Mouse (Mus musculus): ENCODE results near the gene Il5ra. TPM values are rescaled to one million over a fixed set of nuclear protein-coding genes. Genes with fewer than 3 reads are reported as not detected.

Il5ra gene
- not detected in 2 replicates for polyA plus RNA-seq (2015; fragmentation: Nextera tagmentation; extraction: Ambion mirVana)

- Histone ChIP-seq H3K4me3 (no peak within 1 kb of the TSS), H3K36me3 (no peaks in the 10 kb centered on the region), H3K27me3 (peaks cover 4% of the 10 kb centered on the region; the same call in 1 of the 2 replicates), H3K9me3 (no peaks in the 10 kb centered on the region), H3K9ac (no peak within 1 kb of the TSS), H3K4me2 (replicated peaks) (no peak within 1 kb of the TSS), H3K4me1 (no peaks in the 10 kb centered on the region), H3K27ac (no peak within 1 kb of the TSS)
- 76% methylated on average over 6 of the region's 6 CpGs for WGBS
- ATAC-seq (ENCODE audit: low FRiP score, low read depth), result no peak
Observed at GRCm38 (mm10) chr6:106748887-106749388, at the start of gene Il5ra. Gene Il5ra, minus strand, starts transcription at chr6:106749037.

- ATAC-seq (ENCODE audit: low FRiP score, low read depth), result no peak
- WGBS, result 88% methylated on average over 13 of the region's 13 CpGs
- H3K4me2 ChIP-seq (replicated peaks), result no peak overlapping the region
- no peaks in the 10 kb centered on the region for H3K27me3 ChIP-seq
- H3K4me3 ChIP-seq, result no peak overlapping the region
- H3K36me3 ChIP-seq, result peaks cover 37% of the 10 kb centered on the region
- H3K9me3 ChIP-seq, result no peaks in the 10 kb centered on the region
- H3K9ac ChIP-seq, result no peak overlapping the region
- H3K4me1 ChIP-seq, result peaks cover 10% of the 10 kb centered on the region
- H3K27ac ChIP-seq, result no peak overlapping the region
Observed at GRCm38 (mm10) chr6:106794094-106794814, 45.4 kb upstream of the Il5ra start.

DNA sequence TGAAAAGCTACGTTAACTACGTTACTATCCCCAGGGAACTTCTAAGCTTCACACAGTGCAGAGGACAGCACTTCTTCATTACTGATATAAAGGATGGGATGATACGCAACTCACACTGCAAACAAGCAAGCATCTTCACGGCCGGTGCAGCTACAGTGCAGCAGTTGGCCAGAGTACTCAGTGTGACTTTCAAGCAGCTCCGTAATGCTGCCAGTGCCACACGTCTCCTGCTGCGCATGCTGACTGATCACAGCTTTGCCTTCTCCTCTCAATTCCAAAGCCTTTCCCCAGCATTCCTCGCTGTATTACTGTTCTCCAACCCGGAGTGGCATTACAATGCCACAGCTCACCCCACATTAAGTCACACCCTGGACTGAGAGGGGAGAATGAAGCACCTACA lies 44.8 kb upstream of the Il5ra start:
- H3K36me3 ChIP-seq, result peaks cover 43% of the 10 kb centered on the region
- no peaks in the 10 kb centered on the region for H3K27me3 ChIP-seq
- no peak overlapping the region for H3K27ac ChIP-seq
- ATAC-seq (ENCODE audit: low FRiP score, low read depth), result no peak
- H3K9me3 ChIP-seq, result no peaks in the 10 kb centered on the region
- no peak overlapping the region for H3K4me3 ChIP-seq
- WGBS, result 94% methylated on average over 10 of the region's 10 CpGs
- peaks cover 4% of the 10 kb centered on the region for H3K4me1 ChIP-seq
- H3K4me2 ChIP-seq (replicated peaks), result no peak overlapping the region
- H3K9ac ChIP-seq, result no peak overlapping the region

DNA sequence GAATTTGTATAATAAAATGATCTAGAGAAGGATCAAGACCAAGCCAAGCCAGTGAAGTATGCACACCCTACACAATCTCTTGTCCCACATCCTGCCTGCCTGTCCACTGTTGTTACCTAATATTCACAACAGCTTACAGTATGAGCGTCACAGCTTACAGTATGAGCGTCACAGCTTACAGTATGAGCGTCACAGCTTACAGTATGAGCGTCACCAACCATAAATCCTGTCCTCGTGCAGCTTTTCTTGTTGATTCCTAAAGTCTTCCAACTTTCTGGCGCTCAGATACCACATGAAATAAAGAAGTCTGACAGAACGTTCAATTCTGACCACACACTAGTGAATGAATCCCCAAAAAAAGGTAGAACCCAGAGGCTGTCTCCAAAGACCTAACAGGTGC lies 44.3 kb upstream of the Il5ra start:
- Histone ChIP-seq H3K4me2 (replicated peaks) (no peak overlapping the region), H3K4me3 (no peak overlapping the region), H3K9me3 (no peaks in the 10 kb centered on the region), H3K27me3 (no peaks in the 10 kb centered on the region), H3K36me3 (peaks cover 48% of the 10 kb centered on the region), H3K27ac (no peak overlapping the region), H3K4me1 (no peaks in the 10 kb centered on the region), H3K9ac (no peak overlapping the region)
- 92% methylated on average over 7 of the region's 7 CpGs for WGBS
- no peak for ATAC-seq (ENCODE audit: low FRiP score, low read depth)

DNA sequence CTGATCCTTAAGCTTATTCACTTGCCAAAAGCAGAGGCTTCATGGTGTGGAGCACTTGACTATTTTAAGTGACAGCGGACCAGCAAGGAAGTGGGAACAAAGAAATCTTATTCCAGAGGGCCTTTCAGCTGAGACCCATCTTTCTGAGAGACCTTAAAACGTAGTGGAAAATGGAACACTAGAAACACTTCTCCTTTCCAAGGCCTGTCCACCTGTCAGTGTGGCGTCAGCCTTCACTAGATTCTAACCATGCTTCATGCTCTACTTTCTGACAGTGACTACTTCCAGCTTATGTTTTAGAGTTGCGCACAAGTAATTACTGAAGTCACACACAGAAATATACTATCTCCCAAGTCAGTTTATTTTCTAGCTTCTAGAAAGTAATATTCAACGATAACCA lies 43.6 kb upstream of the Il5ra start:
- WGBS, result 92% methylated on average over 5 of the region's 5 CpGs
- H3K9ac ChIP-seq, result no peak overlapping the region
- H3K36me3 ChIP-seq, result peaks cover 54% of the 10 kb centered on the region
- no peaks in the 10 kb centered on the region for H3K4me1 ChIP-seq
- no peak for ATAC-seq (ENCODE audit: low FRiP score, low read depth)
- H3K4me2 ChIP-seq (replicated peaks), result no peak overlapping the region
- no peak overlapping the region for H3K27ac ChIP-seq
- no peak overlapping the region for H3K4me3 ChIP-seq
- H3K27me3 ChIP-seq, result no peaks in the 10 kb centered on the region
- H3K9me3 ChIP-seq, result no peaks in the 10 kb centered on the region

- Histone ChIP-seq H3K36me3 (peaks cover 61% of the 10 kb centered on the region), H3K4me3 (no peak overlapping the region), H3K4me2 (replicated peaks) (no peak overlapping the region), H3K27ac (no peak overlapping the region), H3K9me3 (no peaks in the 10 kb centered on the region), H3K27me3 (no peaks in the 10 kb centered on the region), H3K4me1 (no peaks in the 10 kb centered on the region), H3K9ac (no peak overlapping the region)
- no peak for ATAC-seq (ENCODE audit: low FRiP score, low read depth)
- WGBS, result 94% methylated on average over 8 of the region's 8 CpGs
Observed at GRCm38 (mm10) chr6:106791429-106791828, 42.6 kb upstream of the Il5ra start.

GRCm38 (mm10) chr6:106787138-106787537 lies 38.3 kb upstream of the Il5ra start:
- ATAC-seq (ENCODE audit: low FRiP score, low read depth), result no peak
- Histone ChIP-seq H3K36me3 (peaks cover 54% of the 10 kb centered on the region), H3K4me1 (no peaks in the 10 kb centered on the region), H3K9ac (no peak overlapping the region), H3K9me3 (no peaks in the 10 kb centered on the region), H3K4me2 (replicated peaks) (no peak overlapping the region), H3K27ac (no peak overlapping the region), H3K4me3 (no peak overlapping the region), H3K27me3 (no peaks in the 10 kb centered on the region)
- WGBS, result 88% methylated on average over 3 of the region's 3 CpGs

GRCm38 (mm10) chr6:106770046-106770445 lies 21.2 kb upstream of the Il5ra start:
- peak overlapping the region; percentile 86 for H3K4me3 ChIP-seq
- peaks cover 11% of the 10 kb centered on the region for H3K4me1 ChIP-seq
- H3K4me2 ChIP-seq (replicated peaks), result peak overlapping the region; percentile 97
- H3K9me3 ChIP-seq, result no peaks in the 10 kb centered on the region
- no peak overlapping the region for H3K27ac ChIP-seq
- 40% methylated on average over 4 of the region's 4 CpGs for WGBS
- peaks cover 29% of the 10 kb centered on the region for H3K36me3 ChIP-seq
- peak overlapping the region; percentile 76 for H3K9ac ChIP-seq
- no peaks in the 10 kb centered on the region; the same call in 1 of the 2 replicates for H3K27me3 ChIP-seq
- ATAC-seq (ENCODE audit: low FRiP score, low read depth), result no peak

DNA sequence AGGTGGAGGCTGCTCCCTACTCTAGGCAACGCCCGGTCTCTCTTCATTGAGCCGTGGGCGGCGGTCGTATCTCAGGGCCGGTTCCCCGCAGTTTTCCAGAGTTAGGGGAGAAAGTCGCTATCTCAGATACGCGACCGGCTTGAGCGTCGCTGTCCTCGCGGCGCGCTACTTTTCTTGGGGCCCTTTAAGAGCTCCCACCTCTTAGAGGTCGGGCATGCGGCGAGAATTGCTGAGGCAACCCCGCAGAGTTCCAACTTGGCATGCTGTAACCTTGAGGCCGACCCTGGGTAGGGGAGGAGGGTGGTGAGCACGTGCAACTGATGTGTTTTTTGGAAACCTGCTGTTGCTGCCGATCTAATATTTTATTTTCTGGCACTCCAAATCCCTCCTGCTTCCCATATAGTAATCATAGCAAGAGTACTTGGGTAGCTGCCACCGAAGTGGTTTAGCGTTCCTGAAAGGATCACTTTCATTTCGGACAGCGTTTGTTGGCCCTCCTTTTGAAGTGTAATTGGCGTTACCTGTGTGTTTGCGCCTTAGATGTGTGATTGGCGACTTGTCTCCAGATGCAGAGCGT lies 20.5 kb upstream of the Il5ra start:
- WGBS, result 1% methylated on average over 33 of the region's 33 CpGs
- peak; percentile 82 for ATAC-seq (ENCODE audit: low FRiP score, low read depth)
- peak overlapping the region; percentile 97 for H3K4me2 ChIP-seq (replicated peaks)
- H3K9ac ChIP-seq, result peak overlapping the region; percentile 76
- peaks cover 25% of the 10 kb centered on the region for H3K36me3 ChIP-seq
- H3K9me3 ChIP-seq, result no peaks in the 10 kb centered on the region
- peak overlapping the region; percentile 86 for H3K4me3 ChIP-seq
- H3K27ac ChIP-seq, result no peak overlapping the region; the same call in 1 of the 2 replicates
- peaks cover 11% of the 10 kb centered on the region for H3K4me1 ChIP-seq
- no peaks in the 10 kb centered on the region; the same call in 1 of the 2 replicates for H3K27me3 ChIP-seq

GRCm38 (mm10) chr6:106768640-106769289 lies 19.9 kb upstream of the Il5ra start, which contains the start of gene Trnt1:
Gene Trnt1, plus strand, starts transcription at chr6:106769120.
- peak; percentile 99 for ATAC-seq (ENCODE audit: low FRiP score, low read depth)
- Histone ChIP-seq H3K36me3 (peaks cover 21% of the 10 kb centered on the region), H3K4me2 (replicated peaks) (peak within 1 kb of the TSS; percentile 97), H3K4me3 (peak within 1 kb of the TSS; percentile 86), H3K27me3 (peaks cover 2% of the 10 kb centered on the region; the same call in 1 of the 2 replicates), H3K9me3 (no peaks in the 10 kb centered on the region), H3K4me1 (peaks cover 11% of the 10 kb centered on the region), H3K9ac (peak within 1 kb of the TSS; percentile 76), H3K27ac (no peak within 1 kb of the TSS; the same call in 1 of the 2 replicates)
- WGBS, result 9% methylated on average over 35 of the region's 35 CpGs

GRCm38 (mm10) chr6:106766774-106767173 lies 17.9 kb upstream of the Il5ra start:
- H3K9ac ChIP-seq, result no peak overlapping the region
- no peak overlapping the region for H3K4me3 ChIP-seq
- 82% methylated on average over 4 of the region's 4 CpGs for WGBS
- peaks cover 5% of the 10 kb centered on the region for H3K36me3 ChIP-seq
- no peak overlapping the region for H3K4me2 ChIP-seq (replicated peaks)
- H3K27me3 ChIP-seq, result peaks cover 11% of the 10 kb centered on the region
- no peak overlapping the region for H3K27ac ChIP-seq
- peaks cover 11% of the 10 kb centered on the region for H3K4me1 ChIP-seq
- no peaks in the 10 kb centered on the region for H3K9me3 ChIP-seq
- no peak for ATAC-seq (ENCODE audit: low FRiP score, low read depth)

- Histone ChIP-seq H3K27me3 (peaks cover 20% of the 10 kb centered on the region), H3K9me3 (no peaks in the 10 kb centered on the region), H3K4me2 (replicated peaks) (no peak overlapping the region), H3K4me1 (peaks cover 11% of the 10 kb centered on the region), H3K4me3 (no peak overlapping the region), H3K36me3 (no peaks in the 10 kb centered on the region), H3K9ac (no peak overlapping the region), H3K27ac (no peak overlapping the region)
- ATAC-seq (ENCODE audit: low FRiP score, low read depth), result no peak
- WGBS, result 74% methylated on average over 1 of the region's 1 CpGs
Observed at GRCm38 (mm10) chr6:106765892-106766291, 17.1 kb upstream of the Il5ra start.

All from limb, embryonic 13.5 days (tissue).